Mouse (Mus musculus) spleen, postnatal 14 days (tissue): ENCODE measurements around the gene Ptprd.

Experiments
- DNase-seq, 2 experiments: peaks; one replicate each; pipeline ENCODE4 v3.0.0; 2021 to 2022; ENCODE audit warnings: low spot score in 2 of 2

Gene Ptprd

DNA sequence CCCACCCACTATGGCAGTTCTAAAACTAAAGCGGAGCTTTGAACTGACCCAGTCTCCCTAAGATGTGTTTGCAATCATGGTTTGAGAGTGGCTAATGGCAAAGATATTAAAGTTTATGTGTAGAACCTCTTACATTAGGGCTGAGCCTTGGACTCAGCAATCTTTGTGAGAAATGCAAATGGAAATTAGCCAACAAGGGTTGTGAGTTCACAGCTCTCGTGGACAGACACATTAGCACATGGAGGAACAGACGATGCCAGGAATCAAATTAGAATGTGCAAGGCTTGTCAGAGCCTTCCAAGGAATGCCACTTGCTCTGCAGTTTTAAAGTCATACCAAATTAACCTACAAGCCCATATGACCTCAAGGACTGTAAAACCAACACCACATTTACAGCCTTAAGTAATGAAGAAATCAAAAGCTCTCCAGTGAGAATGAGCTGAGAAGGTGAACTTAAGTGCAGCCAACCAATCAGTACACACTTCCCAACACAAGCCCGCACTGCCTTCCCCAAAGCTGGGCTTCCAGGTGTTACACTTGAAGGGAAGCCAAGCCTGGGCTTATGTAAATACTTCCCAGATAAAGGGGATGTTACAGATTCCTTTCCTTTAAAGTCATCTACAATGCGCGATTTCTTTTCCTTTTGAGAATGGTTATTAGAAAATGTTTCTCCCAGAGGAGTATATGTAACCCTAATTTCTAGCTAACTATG is 2258.3 kb downstream of the Ptprd start:
- DNase-seq, result no peak

DNA sequence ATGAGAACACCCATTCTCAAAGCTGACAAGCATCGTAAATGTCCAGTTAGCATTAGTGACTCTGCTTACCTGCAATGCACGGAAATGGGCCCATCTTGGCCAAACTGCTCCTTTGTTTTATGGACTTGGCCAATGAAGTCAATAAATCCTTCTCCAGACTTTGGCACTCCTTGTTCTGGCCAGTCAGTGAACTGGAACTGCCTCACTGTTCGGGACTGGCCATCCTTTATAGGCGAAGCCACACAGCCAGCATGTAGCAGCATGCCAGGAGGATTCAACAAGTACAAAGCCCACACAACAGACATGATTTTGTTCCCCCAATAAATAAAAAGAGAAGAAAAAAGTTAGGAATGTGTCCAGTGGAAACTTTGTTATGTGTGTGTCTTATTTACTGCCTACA is 2261.2 kb downstream of the Ptprd start:
- DNase-seq, result no peak

DNA sequence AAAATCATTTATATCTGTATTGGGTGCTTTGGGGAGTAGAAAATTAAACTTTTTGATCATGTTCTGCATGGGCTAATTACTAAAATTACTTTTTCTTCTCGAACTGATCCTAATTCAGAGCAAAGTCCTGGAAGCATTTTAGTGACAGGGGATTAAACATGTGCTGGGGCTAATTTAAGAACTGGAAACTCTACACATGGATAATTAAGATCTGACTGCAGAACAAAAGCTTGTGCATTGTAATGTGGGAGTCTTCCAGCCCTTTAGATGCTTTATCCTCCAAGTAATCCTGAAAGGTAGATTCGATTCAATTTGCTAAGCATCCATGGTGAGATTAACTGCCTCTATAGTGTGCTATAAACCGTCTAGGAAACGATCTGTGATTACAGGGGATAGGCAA is 2316.9 kb downstream of the Ptprd start:
- no peak for DNase-seq
